Mouse (Mus musculus): ENCODE data around the gene Phldb3.

GRCm38 (mm10) chr7:24610144-24610878 is at the start of gene Phldb3:
- TF ChIP-seq CTCF (IDR thresholded peaks at IDR 0.05) (no peak), EP300 (IDR thresholded peaks at IDR 0.05) (no peak)

All from lung, postnatal 0 days (tissue).